Mouse (Mus musculus): ENCODE results near the gene Trappc1. TPM values are rescaled to one million over a fixed set of nuclear protein-coding genes. Genes with fewer than 3 reads are reported as not detected.

Gene Trappc1
- total and polyA plus RNA-seq, 3 experiments: 58.6 to 89.8 TPM; not detected in 1

Other genes with a start within 250 kb of the Trappc1 start
- gene Vamp2, start 235.5 kb upstream of the Trappc1 start, total RNA-seq (2012; rRNA removed): 3.3 and 4.2 TPM in 2 replicates
- 10 to 100 TPM in 1 of 2 experiments, not detected in 1; 28.9 TPM for gene Vamp2, start 235.5 kb upstream of the Trappc1 start, polyA plus RNA-seq (2012; ENCODE audit: insufficient read depth in 1 of 2, insufficient read length in 2 of 2, low read depth in 1 of 2, low replicate concordance in 2 of 2, missing spikeins in 1 of 2)
- 4.5 and 5.6 TPM in 2 replicates for gene Per1, start 228.8 kb upstream of the Trappc1 start, total RNA-seq (2012; rRNA removed)
- gene Per1, start 228.8 kb upstream of the Trappc1 start, polyA plus RNA-seq (2012; ENCODE audit: insufficient read depth in 1 of 2, insufficient read length in 2 of 2, low read depth in 1 of 2, low replicate concordance in 2 of 2, missing spikeins in 1 of 2): 10 to 100 TPM in 1 of 2 experiments, not detected in 1; 34.9 TPM
- 0.08 TPM in 1 of 2 replicates, not detected in the other for gene Hes7, start 203.6 kb upstream of the Trappc1 start, total RNA-seq (2012; rRNA removed)
- gene Hes7, start 203.6 kb upstream of the Trappc1 start, polyA plus RNA-seq (2012; ENCODE audit: insufficient read depth in 1 of 2, insufficient read length in 2 of 2, low read depth in 1 of 2, low replicate concordance in 2 of 2, missing spikeins in 1 of 2): 1 to 10 TPM in 1 of 2 experiments, not detected in 1; 1.4 TPM
- 0.08 TPM in 1 of 2 replicates, not detected in the other for gene 9130213A22Rik, start 201.4 kb upstream of the Trappc1 start, total RNA-seq (2012; rRNA removed)
- gene 9130213A22Rik, start 201.4 kb upstream of the Trappc1 start, polyA plus RNA-seq (2012; ENCODE audit: insufficient read depth in 1 of 2, insufficient read length in 2 of 2, low read depth in 1 of 2, low replicate concordance in 2 of 2, missing spikeins in 1 of 2): under 1 TPM in 1 of 2 experiments, not detected in 1; 0.26 TPM
- gene Aloxe3, start 198.1 kb upstream of the Trappc1 start, total RNA-seq (2012; rRNA removed): not detected in 2 replicates
- under 1 TPM in 1 of 2 experiments, not detected in 1; 0.13 TPM for gene Aloxe3, start 198.1 kb upstream of the Trappc1 start, polyA plus RNA-seq (2012; ENCODE audit: insufficient read depth in 1 of 2, insufficient read length in 2 of 2, low read depth in 1 of 2, low replicate concordance in 2 of 2, missing spikeins in 1 of 2)
- gene Alox12b, start 167.0 kb upstream of the Trappc1 start, total RNA-seq (2012; rRNA removed): not detected in 2 replicates
- not detected for gene Alox12b, start 167.0 kb upstream of the Trappc1 start, polyA plus RNA-seq (2012; ENCODE audit: insufficient read depth in 1 of 2, insufficient read length in 2 of 2, low read depth in 1 of 2, low replicate concordance in 2 of 2, missing spikeins in 1 of 2)
- 0.31 and 0.56 TPM in 2 replicates for gene Alox8, start 126.1 kb upstream of the Trappc1 start, total RNA-seq (2012; rRNA removed)
- gene Alox8, start 126.1 kb upstream of the Trappc1 start, polyA plus RNA-seq (2012; ENCODE audit: insufficient read depth in 1 of 2, insufficient read length in 2 of 2, low read depth in 1 of 2, low replicate concordance in 2 of 2, missing spikeins in 1 of 2): under 1 TPM in 1 of 2 experiments, not detected in 1; 0.07 TPM
- not detected in 2 replicates for gene Gucy2e, start 86.9 kb upstream of the Trappc1 start, total RNA-seq (2012; rRNA removed)
- not detected for gene Gucy2e, start 86.9 kb upstream of the Trappc1 start, polyA plus RNA-seq (2012; ENCODE audit: insufficient read depth in 1 of 2, insufficient read length in 2 of 2, low read depth in 1 of 2, low replicate concordance in 2 of 2, missing spikeins in 1 of 2)
- 16.5 and 17.8 TPM in 2 replicates for gene Cntrob, start 205 bp upstream of the Trappc1 start, total RNA-seq (2012; rRNA removed)
- gene Cntrob, start 205 bp upstream of the Trappc1 start, polyA plus RNA-seq (2012; ENCODE audit: insufficient read depth in 1 of 2, insufficient read length in 2 of 2, low read depth in 1 of 2, low replicate concordance in 2 of 2, missing spikeins in 1 of 2): 10 to 100 TPM in 1 of 2 experiments, not detected in 1; 38.3 TPM
- 3.0 and 3.8 TPM in 2 replicates for gene Kcnab3, start 2.3 kb downstream of the Trappc1 start, total RNA-seq (2012; rRNA removed)
- 1 to 10 TPM in 1 of 2 experiments, not detected in 1; 6.2 TPM for gene Kcnab3, start 2.3 kb downstream of the Trappc1 start, polyA plus RNA-seq (2012; ENCODE audit: insufficient read depth in 1 of 2, insufficient read length in 2 of 2, low read depth in 1 of 2, low replicate concordance in 2 of 2, missing spikeins in 1 of 2)
- gene Rnf227, start 16.5 kb downstream of the Trappc1 start, total RNA-seq (2012; rRNA removed): 6.4 and 11.5 TPM in 2 replicates
- 10 to 100 TPM in 1 of 2 experiments, not detected in 1; 12.4 TPM for gene Rnf227, start 16.5 kb downstream of the Trappc1 start, polyA plus RNA-seq (2012; ENCODE audit: insufficient read depth in 1 of 2, insufficient read length in 2 of 2, low read depth in 1 of 2, low replicate concordance in 2 of 2, missing spikeins in 1 of 2)
- 37.3 and 65.8 TPM in 2 replicates for gene Chd3, start 45.4 kb downstream of the Trappc1 start, total RNA-seq (2012; rRNA removed)
- 10 to 100 TPM in 1 of 2 experiments, not detected in 1; 84.9 TPM for gene Chd3, start 45.4 kb downstream of the Trappc1 start, polyA plus RNA-seq (2012; ENCODE audit: insufficient read depth in 1 of 2, insufficient read length in 2 of 2, low read depth in 1 of 2, low replicate concordance in 2 of 2, missing spikeins in 1 of 2)
- 190 and 191 TPM in 2 replicates for gene Naa38, start 71.5 kb downstream of the Trappc1 start, total RNA-seq (2012; rRNA removed)
- gene Naa38, start 71.5 kb downstream of the Trappc1 start, polyA plus RNA-seq (2012; ENCODE audit: insufficient read depth in 1 of 2, insufficient read length in 2 of 2, low read depth in 1 of 2, low replicate concordance in 2 of 2, missing spikeins in 1 of 2): 100 to 1,000 TPM in 1 of 2 experiments, not detected in 1; 173 TPM
- 26.8 and 39.6 TPM in 2 replicates for gene Cyb5d1, start 71.7 kb downstream of the Trappc1 start, total RNA-seq (2012; rRNA removed)
- gene Cyb5d1, start 71.7 kb downstream of the Trappc1 start, polyA plus RNA-seq (2012; ENCODE audit: insufficient read depth in 1 of 2, insufficient read length in 2 of 2, low read depth in 1 of 2, low replicate concordance in 2 of 2, missing spikeins in 1 of 2): 10 to 100 TPM in 1 of 2 experiments, not detected in 1; 21.3 TPM
- gene Tmem88, start 74.3 kb downstream of the Trappc1 start, total RNA-seq (2012; rRNA removed): 0.39 TPM in 2 replicates
- gene Tmem88, start 74.3 kb downstream of the Trappc1 start, polyA plus RNA-seq (2012; ENCODE audit: insufficient read depth in 1 of 2, insufficient read length in 2 of 2, low read depth in 1 of 2, low replicate concordance in 2 of 2, missing spikeins in 1 of 2): under 1 TPM in 1 of 2 experiments, not detected in 1; 0.45 TPM
- gene Kdm6b, start 89.7 kb downstream of the Trappc1 start, total RNA-seq (2012; rRNA removed): 5.8 and 7.2 TPM in 2 replicates
- 10 to 100 TPM; 25.0 to 43.4 TPM for gene Kdm6b, start 89.7 kb downstream of the Trappc1 start, polyA plus RNA-seq (2012; ENCODE audit: insufficient read depth in 1 of 2, insufficient read length in 2 of 2, low read depth in 1 of 2, low replicate concordance in 2 of 2, missing spikeins in 1 of 2)
- gene Dnah2, start 225.1 kb downstream of the Trappc1 start, total RNA-seq (2012; rRNA removed): under 0.01 and 0.04 TPM in 2 replicates
- under 1 TPM in 1 of 2 experiments, not detected in 1; 0.07 TPM for gene Dnah2, start 225.1 kb downstream of the Trappc1 start, polyA plus RNA-seq (2012; ENCODE audit: insufficient read depth in 1 of 2, insufficient read length in 2 of 2, low read depth in 1 of 2, low replicate concordance in 2 of 2, missing spikeins in 1 of 2)
- gene Efnb3, start 236.2 kb downstream of the Trappc1 start, total RNA-seq (2012; rRNA removed): 0.20 and 0.23 TPM in 2 replicates
- under 1 TPM in 1 of 2 experiments, not detected in 1; 0.72 TPM for gene Efnb3, start 236.2 kb downstream of the Trappc1 start, polyA plus RNA-seq (2012; ENCODE audit: insufficient read depth in 1 of 2, insufficient read length in 2 of 2, low read depth in 1 of 2, low replicate concordance in 2 of 2, missing spikeins in 1 of 2)

Measured in MEL (cell line).